ENCODE assay signal across 12 mouse cellular contexts in the genomic region with DNA sequence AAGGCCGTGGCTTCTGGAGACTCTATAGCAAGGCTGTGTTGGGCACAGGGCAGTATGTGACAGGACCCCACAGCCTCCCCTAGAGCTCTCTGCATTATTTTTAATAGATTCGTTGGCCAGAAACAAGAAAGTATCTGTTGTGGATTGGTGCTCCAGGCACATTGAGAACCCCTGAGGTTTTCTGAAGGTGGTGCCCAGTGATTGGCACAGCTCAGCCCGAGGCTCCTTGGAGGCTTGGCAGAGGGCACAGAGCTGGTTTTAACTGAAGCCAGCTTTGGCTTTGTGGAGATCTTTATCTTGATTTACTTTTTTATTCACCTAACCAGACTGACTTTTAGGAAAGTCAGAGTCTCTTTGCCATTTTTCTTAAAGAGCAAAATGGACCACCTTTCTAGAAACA.
"Had no signal": no experiment of that assay in that cellular context is flagged by ENCODE, and none has a peak within 500 bp of the region (broad histone marks: within the 10 kb centered on the region; RNA-seq: fewer than 3 reads in every experiment).

No protein-coding gene starts in this region.

- H3K4me1 ChIP-seq: midbrain, embryonic 12.5 days; neural tube, embryonic 13.5 days; stomach, embryonic 15.5 days had no signal

- DNase-seq: liver, postnatal 0 days; lung, postnatal 14 days; retina, postnatal 1 day; right cerebral cortex, postnatal 4 days; spleen, adult 18-20 months; thymus, adult 2 months had no signal

- H3K27ac ChIP-seq: left cerebral cortex, adult 2 months; limb, embryonic 10.5 days; midbrain, embryonic 12.5 days; neural tube, embryonic 13.5 days; stomach, embryonic 15.5 days had no signal

- H3K9ac ChIP-seq: liver, postnatal 0 days; lung, embryonic 15.5 days; midbrain, embryonic 12.5 days; neural tube, embryonic 13.5 days; stomach, embryonic 15.5 days had no signal

- H3K27me3 ChIP-seq: lung, embryonic 15.5 days; midbrain, embryonic 12.5 days; neural tube, embryonic 13.5 days; stomach, embryonic 15.5 days had no signal

- H3K4me3 ChIP-seq: left cerebral cortex, adult 2 months; limb, embryonic 10.5 days; lung, embryonic 15.5 days; midbrain, embryonic 12.5 days; neural tube, embryonic 13.5 days; stomach, embryonic 15.5 days had no signal

- H3K36me3 ChIP-seq: limb, embryonic 10.5 days; midbrain, embryonic 12.5 days; stomach, embryonic 15.5 days had no signal
